Mouse (Mus musculus): ENCODE data around the gene Gcg.

Gcg gene

GRCm38 (mm10) chr2:62483550-62483949 is at the start of gene Gcg:
TSS of gene Gcg (minus strand) at chr2:62483650.
- in situ Hi-C loops (cut with MboI, MseI), result no loop called here

GRCm38 (mm10) chr2:62531065-62531464 is 47.6 kb upstream of the Gcg start:
- in situ Hi-C loops (cut with MboI, MseI), result no loop called here

- in situ Hi-C loops (cut with MboI, MseI), result loop anchor here (5.0 kb wide), 1 partner anchor 101 kb away; no protein-coding TSS in a partner anchor
Measured at GRCm38 (mm10) chr2:62526399-62526798, 42.9 kb upstream of the Gcg start.

DNA sequence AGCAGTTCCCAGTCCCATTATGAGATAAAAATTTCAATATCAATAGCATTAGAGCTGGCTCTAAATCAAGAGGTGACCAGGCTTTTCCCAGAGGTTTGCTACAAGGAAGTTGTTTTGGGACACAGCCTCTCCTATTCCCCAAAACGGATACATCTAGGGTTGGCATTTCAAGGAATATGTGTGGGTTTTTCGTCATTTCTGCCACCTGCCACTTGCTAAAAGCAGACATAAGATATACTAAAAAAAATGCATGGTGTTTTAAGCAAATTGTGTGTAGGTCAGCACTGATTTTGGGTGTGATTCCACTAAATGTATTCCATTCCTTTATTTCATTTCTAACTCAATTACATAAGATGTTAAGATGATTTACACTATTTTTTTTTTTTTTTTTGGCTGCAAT is 34.3 kb upstream of the Gcg start:
- in situ Hi-C loops (cut with MboI, MseI), result no loop called here

- in situ Hi-C loops (cut with MboI, MseI), result no loop called here
Measured at GRCm38 (mm10) chr2:62514477-62514876, 31.0 kb upstream of the Gcg start.

GRCm38 (mm10) chr2:62513477-62513876 is 30.0 kb upstream of the Gcg start:
- in situ Hi-C loops (cut with MboI, MseI), result no loop called here

- in situ Hi-C loops (cut with MboI, MseI), result no loop called here
Measured at GRCm38 (mm10) chr2:62507130-62507529, 23.7 kb upstream of the Gcg start.

GRCm38 (mm10) chr2:62506441-62506840 is 23.0 kb upstream of the Gcg start:
- in situ Hi-C loops (cut with MboI, MseI), result no loop called here

- in situ Hi-C loops (cut with MboI, MseI), result no loop called here
Measured at GRCm38 (mm10) chr2:62504269-62504796, 20.9 kb upstream of the Gcg start.

DNA sequence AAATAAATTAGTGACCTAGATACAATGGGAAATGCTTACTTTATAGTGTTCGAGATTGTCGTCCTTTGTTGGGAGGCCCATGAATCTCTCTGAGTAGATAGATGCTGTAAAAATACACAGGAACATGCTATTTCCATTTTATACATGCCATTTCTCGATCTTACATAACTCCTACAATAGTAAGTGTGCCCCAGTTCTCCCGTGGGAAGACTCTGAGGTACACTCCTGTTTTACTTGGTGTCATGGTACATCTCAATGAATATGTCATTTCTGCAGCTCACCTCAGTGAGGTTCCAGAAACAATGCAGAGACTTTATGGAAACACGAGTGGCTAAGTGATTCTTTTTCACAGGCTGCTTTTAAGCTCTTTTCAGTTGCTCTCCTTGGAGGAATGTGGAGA is 19.9 kb upstream of the Gcg start:
- in situ Hi-C loops (cut with MboI, MseI), result no loop called here

GRCm38 (mm10) chr2:62502516-62502915 is 19.1 kb upstream of the Gcg start:
- in situ Hi-C loops (cut with MboI, MseI), result no loop called here

GRCm38 (mm10) chr2:62498821-62499220 is 15.4 kb upstream of the Gcg start:
- in situ Hi-C loops (cut with MboI, MseI), result no loop called here

DNA sequence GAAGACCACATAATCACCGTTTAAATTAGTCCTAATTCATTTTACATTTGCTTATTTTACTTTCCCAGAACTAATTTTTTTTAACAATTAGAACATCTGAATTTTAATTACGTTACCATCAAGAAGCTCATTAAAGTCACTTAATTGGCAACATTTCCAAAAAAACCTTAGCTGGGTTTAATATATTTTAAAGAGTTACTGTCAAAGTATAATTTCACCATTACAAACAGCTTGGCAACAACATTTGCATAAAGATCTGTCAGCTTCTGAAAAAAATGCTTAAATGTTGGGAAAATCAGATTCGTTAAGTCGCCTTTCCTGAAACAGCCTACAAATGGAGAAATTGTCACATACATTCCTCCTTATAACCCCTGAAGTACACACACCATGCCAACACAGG is 14.6 kb upstream of the Gcg start:
- in situ Hi-C loops (cut with MboI, MseI), result no loop called here

GRCm38 (mm10) chr2:62497333-62498002 is 14.0 kb upstream of the Gcg start:
- in situ Hi-C loops (cut with MboI, MseI), result no loop called here

- in situ Hi-C loops (cut with MboI, MseI), result no loop called here
Measured at GRCm38 (mm10) chr2:62495407-62495806, 12.0 kb upstream of the Gcg start.

GRCm38 (mm10) chr2:62489832-62490231 is 6.4 kb upstream of the Gcg start:
- in situ Hi-C loops (cut with MboI, MseI), result no loop called here

DNA sequence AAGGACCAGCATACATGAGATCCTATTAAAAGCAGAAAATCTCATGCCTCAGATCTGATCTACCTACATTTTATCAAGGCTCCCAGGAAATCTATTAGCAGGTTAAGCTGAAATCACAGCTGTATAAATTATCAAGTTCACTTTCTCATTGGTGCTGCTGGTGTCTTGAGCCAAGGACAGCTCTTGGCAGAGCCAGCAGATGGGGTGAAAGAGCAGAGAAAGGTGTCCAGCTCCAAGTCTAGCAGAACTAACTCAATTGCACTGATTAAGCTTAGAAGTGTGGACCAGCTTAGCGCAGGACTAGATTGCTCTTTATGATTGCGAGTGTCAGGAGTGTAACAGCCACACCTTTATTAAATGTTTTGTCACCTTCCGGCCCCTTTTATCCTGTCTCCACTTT is 1.5 kb upstream of the Gcg start:
- in situ Hi-C loops (cut with MboI, MseI), result no loop called here

GRCm38 (mm10) chr2:62480285-62481198 is 2.9 kb downstream of the Gcg start:
- in situ Hi-C loops (cut with MboI, MseI), result no loop called here

DNA sequence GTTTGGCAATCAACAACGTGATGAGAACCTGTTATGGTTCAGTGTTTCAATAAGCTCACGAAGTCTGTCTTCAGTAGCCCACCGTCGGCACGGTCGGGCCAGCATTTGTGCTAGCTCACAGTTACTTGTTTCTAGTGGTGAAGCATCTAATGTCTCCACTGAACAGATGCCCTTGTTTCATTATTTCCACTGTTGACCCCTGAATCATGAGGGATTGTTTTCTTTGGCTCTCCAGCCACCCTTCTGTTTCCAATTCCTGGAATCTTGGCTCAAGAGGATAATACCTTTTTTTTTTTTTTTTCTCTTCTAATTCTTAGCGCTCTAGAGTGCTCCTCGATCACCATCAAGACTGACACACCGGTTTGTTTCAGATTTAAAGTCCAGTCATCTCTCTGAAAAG is 13.9 kb downstream of the Gcg start:
- in situ Hi-C loops (cut with MboI, MseI), result loop anchor here (25.0 kb wide), 2 partner anchors 482 to 657 kb away; partner anchors contain the start of gene Tbr1

DNA sequence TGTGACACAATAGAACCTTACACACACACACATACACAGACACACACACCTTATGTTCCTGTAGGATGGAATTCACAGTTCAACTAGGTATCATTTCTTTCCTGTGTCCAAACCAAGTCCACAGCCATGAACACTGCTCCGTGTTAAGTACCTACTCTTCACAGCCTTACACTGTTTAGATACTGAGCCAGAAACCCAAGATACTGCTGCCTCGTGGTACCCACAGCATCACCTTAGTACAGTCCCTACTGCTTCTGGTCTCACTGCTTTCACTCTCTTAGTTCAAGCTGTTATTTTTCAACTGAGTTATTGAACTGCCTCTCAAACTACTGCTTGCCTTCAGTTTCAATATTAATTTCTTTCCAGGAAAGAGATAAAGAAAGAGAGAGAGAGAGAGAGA is 20.2 kb downstream of the Gcg start:
- in situ Hi-C loops (cut with MboI, MseI), result loop anchor here (5.0 to 25.0 kb wide), 3 partner anchors 164 to 651 kb away; partner anchors contain the start of gene Tbr1

DNA sequence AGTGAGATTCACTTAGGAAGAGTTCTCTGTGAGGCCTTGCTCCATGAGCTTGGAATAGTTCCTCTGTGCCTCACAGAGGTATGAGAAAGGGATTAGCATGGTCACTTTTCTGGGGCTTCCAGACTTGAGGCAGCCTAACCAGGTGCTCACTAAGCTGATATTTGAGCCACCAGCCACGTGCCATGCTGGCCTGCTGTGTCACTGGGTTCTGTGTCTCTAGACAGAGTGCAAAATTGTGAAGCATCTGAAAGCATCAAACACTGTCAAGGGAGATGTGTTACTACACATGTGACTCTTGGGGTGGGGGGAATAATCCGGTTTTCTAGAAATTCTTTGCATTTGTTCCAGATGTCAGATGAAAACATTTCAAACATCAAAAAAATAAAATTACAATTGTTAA is 21.3 kb downstream of the Gcg start:
- in situ Hi-C loops (cut with MboI, MseI), result loop anchor here (5.0 to 25.0 kb wide), 3 partner anchors 165 to 650 kb away; partner anchors contain the start of gene Tbr1

- in situ Hi-C loops (cut with MboI, MseI), result loop anchor here (5.0 to 25.0 kb wide), 3 partner anchors 166 to 649 kb away; partner anchors contain the start of gene Tbr1
Measured at GRCm38 (mm10) chr2:62460815-62461450, 22.5 kb downstream of the Gcg start.

All from T-helper 1 cell (primary cell).